In the genomic region with DNA sequence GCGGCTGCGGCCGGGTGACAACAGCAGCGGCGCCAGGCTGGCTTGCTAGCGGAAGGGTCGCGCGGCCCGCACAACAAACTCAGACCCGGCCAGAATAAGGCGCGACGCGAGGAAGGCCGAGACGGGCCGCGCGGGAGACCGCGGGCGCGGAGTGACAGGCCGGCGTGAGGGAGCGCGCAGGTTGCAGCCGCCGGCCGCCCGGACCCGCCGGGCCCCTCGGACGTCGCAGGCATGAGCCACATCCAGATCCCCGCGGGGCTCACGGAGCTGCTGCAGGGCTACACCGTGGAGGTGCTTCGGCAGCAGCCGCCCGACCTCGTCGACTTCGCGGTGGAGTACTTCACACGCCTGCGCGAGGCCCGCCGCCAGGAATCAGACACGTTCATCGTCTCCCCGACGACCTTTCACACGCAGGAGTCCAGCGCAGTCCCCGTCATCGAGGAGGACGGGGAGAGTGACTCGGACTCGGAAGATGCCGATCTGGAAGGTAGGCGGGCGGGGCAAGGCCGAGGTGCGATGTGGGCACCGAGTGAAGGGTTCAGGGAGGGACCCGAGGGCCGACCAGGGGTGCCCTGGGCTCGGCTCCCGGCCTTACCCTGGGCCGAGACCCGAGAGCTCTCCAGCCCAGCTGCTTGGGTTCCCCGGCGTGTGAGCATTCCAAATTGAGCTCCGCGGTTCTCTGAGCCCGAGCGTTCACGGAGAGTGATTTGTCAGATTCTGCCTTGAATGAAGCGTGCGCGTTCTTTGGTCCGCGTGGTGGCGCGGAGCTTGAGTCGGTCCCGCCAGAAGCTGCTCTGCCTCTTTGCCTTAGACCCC, we compare ENCODE assay signal across 8 mouse cellular contexts. TPM values are rescaled to one million over a fixed set of nuclear protein-coding genes. Genes with fewer than 3 reads are reported as not detected.
A peak's percentile ranks its signal among the peaks of the same experiment; 100 is the strongest.
DNase-seq lines count a peak whose midpoint lies in the region; ATAC-seq and TF ChIP-seq lines count a peak whose summit lies in the region.

No protein-coding gene starts in this region.

- H3K27ac ChIP-seq in CH12.LX (ENCODE audit: insufficient read depth, low read depth), result peak overlapping the region; percentile 1; the same call in 1 of the 2 replicates
- peak overlapping the region; percentile 69 for H3K27ac ChIP-seq in forebrain, embryonic 12.5 days
- H3K27ac ChIP-seq in heart, embryonic 16.5 days (ENCODE audit: low read length), result peak overlapping the region; percentile 69
- H3K27ac ChIP-seq in liver, postnatal 0 days (ENCODE audit: low read depth), result peak overlapping the region; percentile 80
- H3K27ac ChIP-seq in neural tube, embryonic 13.5 days (replicated peaks), result peak overlapping the region; percentile 87

- no peak for TF ChIP-seq EP300 in CH12.LX (IDR thresholded peaks at IDR 0.05; ENCODE audit: low read length)
- no peak for TF ChIP-seq EP300 in liver, postnatal 0 days (IDR thresholded peaks at IDR 0.05; ENCODE audit: low read depth)

- H3K36me3 ChIP-seq in CH12.LX (replicated peaks in 1 of 2; ENCODE audit: control insufficient read depth in 1 of 2, insufficient read depth in 1 of 2, low read length in 1 of 2), result peaks cover 0 to 9% of the 10 kb centered on the region in 2 experiments
- no peaks in the 10 kb centered on the region for H3K36me3 ChIP-seq in forebrain, embryonic 12.5 days (replicated peaks)
- H3K36me3 ChIP-seq in heart, embryonic 16.5 days (ENCODE audit: control insufficient read depth, insufficient read depth), result no peaks in the 10 kb centered on the region
- H3K36me3 ChIP-seq in liver, postnatal 0 days (replicated peaks; ENCODE audit: insufficient read depth, low read length), result no peaks in the 10 kb centered on the region
- no peaks in the 10 kb centered on the region for H3K36me3 ChIP-seq in neural tube, embryonic 13.5 days

- no peak for TF ChIP-seq CTCF in CH12.LX (conservative IDR thresholded peaks at IDR 0.05 in 1 of 2, IDR thresholded peaks at IDR 0.05 in 1 of 2; ENCODE audit: low read depth in 2 of 2, low read length in 2 of 2)
- TF ChIP-seq CTCF in liver, postnatal 0 days (IDR thresholded peaks at IDR 0.05; ENCODE audit: low read depth), result no peak

- H3K4me1 ChIP-seq in CH12.LX (ENCODE audit: control insufficient read depth in 1 of 2, insufficient read depth in 2 of 2), result peaks cover 0 to 33% of the 10 kb centered on the region in 2 experiments; a peak in 2 of 4 replicates
- peaks cover 50% of the 10 kb centered on the region for H3K4me1 ChIP-seq in forebrain, embryonic 12.5 days
- peaks cover 25% of the 10 kb centered on the region for H3K4me1 ChIP-seq in heart, embryonic 16.5 days (ENCODE audit: control insufficient read depth, insufficient read depth, low read length)
- peaks cover 45% of the 10 kb centered on the region for H3K4me1 ChIP-seq in liver, postnatal 0 days (ENCODE audit: insufficient read depth)
- peaks cover 43% of the 10 kb centered on the region for H3K4me1 ChIP-seq in neural tube, embryonic 13.5 days (replicated peaks)

- dilution Hi-C loops in CH12.LX (cut with MboI; ENCODE audit: extremely low pct_ligation_motif_present, extremely low pct_unique_long_range_greater_than_20kb, low sequenced_read_pairs), result no loop called here

- peak overlapping the region; percentile 50 to 90 (median 79) for H3K4me3 ChIP-seq in CH12.LX (replicated peaks in 1 of 3; ENCODE audit: low read depth in 2 of 3, low read length in 2 of 3, poor library complexity in 1 of 3)
- peak overlapping the region; percentile 89 for H3K4me3 ChIP-seq in forebrain, embryonic 12.5 days (replicated peaks)
- H3K4me3 ChIP-seq in heart, embryonic 16.5 days (ENCODE audit: low read length), result peak overlapping the region; percentile 87
- peak overlapping the region; percentile 76 for H3K4me3 ChIP-seq in liver, postnatal 0 days (ENCODE audit: low read depth, low read length)
- H3K4me3 ChIP-seq in neural tube, embryonic 13.5 days, result peak overlapping the region; percentile 88

- in situ Hi-C loops in CH12.LX (cut with MboI; ENCODE audit: low pct_ligation_motif_present, low pct_unique_long_range_greater_than_20kb, low sequenced_read_pairs), result no loop called here

- WGBS in forebrain, embryonic 12.5 days, result under 1% methylated on average over 92 of the region's 92 CpGs
- under 1% methylated on average over 92 of the region's 92 CpGs for WGBS in heart, embryonic 16.5 days
- under 1% methylated on average over 89 of the region's 92 CpGs for WGBS in liver, postnatal 0 days (ENCODE audit: insufficient replicate concordance)
- WGBS in neural tube, embryonic 13.5 days, result under 1% methylated on average over 77 of the region's 92 CpGs

- TF ChIP-seq RAD21 in CH12.LX (IDR thresholded peaks at IDR 0.05; ENCODE audit: low read depth, low read length), result no peak

- DNase-seq in CH12.LX (ENCODE audit: extremely low read depth), result no peak
- peak; percentile 50 for DNase-seq in c-Kit-positive CD71-positive TER-119-positive erythroid progenitor cells, embryonic 14.5 days (ENCODE audit: low spot score)
- DNase-seq in kidney, postnatal 36 days, result peak; percentile 50 to 73
- peak; percentile 58 for DNase-seq in liver, postnatal 0 days
- peak; percentile 55 for DNase-seq in telencephalon, adult 2 months (ENCODE audit: low read depth, low spot score)

- peak; percentile 30; the same call in 1 of the 2 replicates for TF ChIP-seq POLR2A in CH12.LX (IDR thresholded peaks at IDR 0.05; ENCODE audit: low read depth, low read length)

- H3K9ac ChIP-seq in CH12.LX (ENCODE audit: insufficient read depth, low read depth), result peak overlapping the region; percentile 85
- peak overlapping the region; percentile 83 for H3K9ac ChIP-seq in forebrain, embryonic 12.5 days
- H3K9ac ChIP-seq in heart, embryonic 16.5 days (ENCODE audit: low read length), result peak overlapping the region; percentile 91
- H3K9ac ChIP-seq in liver, postnatal 0 days (replicated peaks), result peak overlapping the region; percentile 79
- peak overlapping the region; percentile 89 for H3K9ac ChIP-seq in neural tube, embryonic 13.5 days

- peak overlapping the region; percentile 88 for H3K4me2 ChIP-seq in CH12.LX (ENCODE audit: insufficient read depth, low read depth, poor library complexity, severe bottlenecking)
- H3K4me2 ChIP-seq in forebrain, embryonic 12.5 days, result peak overlapping the region; percentile 85
- peak overlapping the region; percentile 91 for H3K4me2 ChIP-seq in heart, embryonic 16.5 days (ENCODE audit: low read depth, low read length)
- peak overlapping the region; percentile 96 for H3K4me2 ChIP-seq in liver, postnatal 0 days (ENCODE audit: low read depth, low read length)
- H3K4me2 ChIP-seq in neural tube, embryonic 13.5 days, result peak overlapping the region; percentile 86

- H3K9me3 ChIP-seq in CH12.LX (replicated peaks; ENCODE audit: low read length), result no peaks in the 10 kb centered on the region
- no peaks in the 10 kb centered on the region for H3K9me3 ChIP-seq in forebrain, embryonic 12.5 days
- H3K9me3 ChIP-seq in heart, embryonic 16.5 days (replicated peaks; ENCODE audit: control insufficient read depth, low read length), result no peaks in the 10 kb centered on the region
- no peaks in the 10 kb centered on the region for H3K9me3 ChIP-seq in liver, postnatal 0 days (ENCODE audit: low read length)
- no peaks in the 10 kb centered on the region for H3K9me3 ChIP-seq in neural tube, embryonic 13.5 days

- H3K27me3 ChIP-seq in CH12.LX (replicated peaks), result no peaks in the 10 kb centered on the region
- peaks cover 10% of the 10 kb centered on the region; the same call in 1 of the 2 replicates for H3K27me3 ChIP-seq in forebrain, embryonic 12.5 days
- no peaks in the 10 kb centered on the region for H3K27me3 ChIP-seq in heart, embryonic 16.5 days (ENCODE audit: control insufficient read depth, insufficient read depth, low read length)
- H3K27me3 ChIP-seq in liver, postnatal 0 days (ENCODE audit: insufficient read depth, low read length), result 0 out of 2 replicates have a peak, but pooled peaks cover 6% of the 10 kb centered on the region
- H3K27me3 ChIP-seq in neural tube, embryonic 13.5 days, result no peaks in the 10 kb centered on the region

- peaks cover 29% of the 10 kb centered on the region for H3K79me2 ChIP-seq in CH12.LX (replicated peaks; ENCODE audit: control insufficient read depth, extremely low read depth, insufficient read depth, poor library complexity, severe bottlenecking)

- ATAC-seq in forebrain, embryonic 12.5 days (ENCODE audit: low FRiP score), result peak; percentile 66
- ATAC-seq in heart, embryonic 16.5 days (replicated peaks; ENCODE audit: extremely low read depth, insufficient read depth, low FRiP score), result peak; percentile 70
- peak; percentile 47 for ATAC-seq in liver, postnatal 0 days
- peak; percentile 59 for ATAC-seq in neural tube, embryonic 13.5 days (ENCODE audit: low read depth)

TF ChIP-seq in CH12.LX, 34 proteins besides CTCF, POLR2A, EP300 and RAD21 (continues in another document):
- no peak for TF ChIP-seq ZC3H11A (IDR thresholded peaks at IDR 0.05; ENCODE audit: low read depth, low read length)
- TF ChIP-seq UBTF (IDR thresholded peaks at IDR 0.05; ENCODE audit: low read depth, low read length), result peak; percentile 87

RNA-seq across cellular contexts. Expression of gene Prkar2a, which starts 3.3 kb away (rescaled TPM):
- total RNA-seq in CH12.LX (2012; rRNA removed) (14.9 and 18.8 TPM in 2 replicates), CH12.LX (2014; rRNA removed) (10.1 and 13.6 TPM in 2 replicates)
- polyA plus RNA-seq in CH12.LX (2012; ENCODE audit: insufficient read length, low read depth), result 41.4 and 44.4 TPM in 2 replicates
- 55.8 and 56.9 TPM in 2 replicates for polyA plus RNA-seq in forebrain, embryonic 12.5 days (2016; fragmentation: Nextera tagmentation; extraction: Ambion mirVana)
- polyA plus RNA-seq in heart, embryonic 16.5 days (2015; fragmentation: Nextera tagmentation; extraction: Ambion mirVana), result 21.3 and 25.5 TPM in 2 replicates
- polyA plus RNA-seq in liver, postnatal 0 days (2015; fragmentation: Nextera tagmentation; extraction: Ambion mirVana), result 8.2 and 9.7 TPM in 2 replicates
- 56.1 and 57.6 TPM in 2 replicates for polyA plus RNA-seq in neural tube, embryonic 13.5 days (2015; fragmentation: Nextera tagmentation; extraction: Ambion mirVana)

RNA-seq across cellular contexts. Expression of gene Slc25a20, which starts 30.5 kb away (rescaled TPM):
- total RNA-seq in CH12.LX (2012; rRNA removed) (15.9 and 20.9 TPM in 2 replicates), CH12.LX (2014; rRNA removed) (18.9 and 20.8 TPM in 2 replicates)
- polyA plus RNA-seq in CH12.LX (2012; ENCODE audit: insufficient read length, low read depth), result 16.7 and 18.6 TPM in 2 replicates
- 35.4 and 37.0 TPM in 2 replicates for polyA plus RNA-seq in forebrain, embryonic 12.5 days (2016; fragmentation: Nextera tagmentation; extraction: Ambion mirVana)
- 88.0 and 91.4 TPM in 2 replicates for polyA plus RNA-seq in heart, embryonic 16.5 days (2015; fragmentation: Nextera tagmentation; extraction: Ambion mirVana)
- 104 and 114 TPM in 2 replicates for polyA plus RNA-seq in liver, postnatal 0 days (2015; fragmentation: Nextera tagmentation; extraction: Ambion mirVana)
- polyA plus RNA-seq in neural tube, embryonic 13.5 days (2015; fragmentation: Nextera tagmentation; extraction: Ambion mirVana), result 46.2 and 46.5 TPM in 2 replicates

RNA-seq across cellular contexts. Expression of gene Arih2, which starts 43.2 kb away (rescaled TPM):
- total RNA-seq in CH12.LX (2012; rRNA removed), result 28.1 and 29.0 TPM in 2 replicates
- 33.5 and 41.2 TPM in 2 replicates for total RNA-seq in CH12.LX (2014; rRNA removed)
- polyA plus RNA-seq in CH12.LX (2012; ENCODE audit: insufficient read length, low read depth), result 35.3 and 36.6 TPM in 2 replicates
- polyA plus RNA-seq in forebrain, embryonic 12.5 days (2016; fragmentation: Nextera tagmentation; extraction: Ambion mirVana), result 56.4 and 57.9 TPM in 2 replicates
- polyA plus RNA-seq in heart, embryonic 16.5 days (2015; fragmentation: Nextera tagmentation; extraction: Ambion mirVana), result 45.6 and 46.9 TPM in 2 replicates
- 16.3 and 19.8 TPM in 2 replicates for polyA plus RNA-seq in liver, postnatal 0 days (2015; fragmentation: Nextera tagmentation; extraction: Ambion mirVana)
- 47.0 and 53.4 TPM in 2 replicates for polyA plus RNA-seq in neural tube, embryonic 13.5 days (2015; fragmentation: Nextera tagmentation; extraction: Ambion mirVana)

Comparison
In these comparisons a context has a peak if more than half of its experiments do, and no peak if none do; other contexts are left out.
1. H3K27ac ChIP-seq: peak in every context shown above with its lines; median percentile 87 in neural tube, embryonic 13.5 days; 80 in liver, postnatal 0 days; 69 in forebrain, embryonic 12.5 days; 69 in heart, embryonic 16.5 days; 1 in CH12.LX.